Mouse (Mus musculus): Measurements from ENCODE around the gene B630019K06Rik.
A peak's percentile ranks its signal among the peaks of the same experiment; 100 is the strongest.
"Not testable (repeated sequence)": the region's sequence is repeated elsewhere in the genome, so short reads cannot be mapped to it uniquely, and the experiment has no call there.

Gene B630019K06Rik

DNA sequence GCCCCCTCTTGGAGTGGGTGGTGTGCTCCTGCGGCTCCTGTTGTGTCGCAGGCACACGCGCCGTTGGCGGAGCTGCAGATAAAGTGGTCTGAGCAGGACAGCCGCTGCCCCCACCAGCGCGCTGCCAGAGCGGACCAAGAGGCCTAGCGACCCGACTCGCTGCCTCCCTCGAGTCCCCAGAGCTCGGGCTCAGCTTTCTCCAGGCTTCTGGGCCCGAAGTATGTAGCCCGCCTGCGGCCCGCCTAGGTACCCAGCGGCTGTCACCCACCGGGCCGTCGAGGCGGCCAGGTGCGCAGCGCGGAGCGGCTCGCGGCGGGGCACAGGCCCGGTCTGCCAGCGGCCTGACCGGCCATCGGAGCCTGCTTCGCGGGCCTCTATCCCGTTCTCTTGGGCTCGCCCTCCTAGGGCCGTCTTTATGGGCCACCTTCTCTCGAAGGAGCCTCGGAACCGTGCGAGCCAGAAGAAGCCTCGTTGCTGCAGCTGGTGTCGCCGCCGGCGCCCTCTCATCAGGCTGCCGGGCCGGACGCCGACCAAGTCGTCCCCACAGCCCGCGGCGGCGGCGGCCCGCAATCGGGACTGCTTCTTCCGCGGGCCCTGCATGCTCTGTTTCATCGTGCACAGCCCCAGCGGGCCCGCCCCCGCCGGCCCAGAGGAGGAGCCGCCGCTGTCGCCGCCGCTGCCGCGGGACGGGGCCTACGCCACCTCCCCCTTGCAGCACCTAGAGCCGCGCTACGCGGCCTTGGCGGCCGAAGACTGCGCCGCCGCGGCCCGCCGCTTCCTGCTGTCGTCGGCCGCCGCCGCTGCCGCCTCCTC is at the start of gene B630019K06Rik:
B630019K06Rik (plus strand) TSS at position 40 of the 813 bp plus-strand sequence.
- peak; percentile 59 to 62 for DNase-seq

GRCm38 (mm10) chrX:8843694-8844093 is 48.5 kb upstream of the B630019K06Rik start, which contains the start of gene Gm6592:
Gm6592 (plus strand) TSS chrX:8843994.
- no peak for DNase-seq

DNA sequence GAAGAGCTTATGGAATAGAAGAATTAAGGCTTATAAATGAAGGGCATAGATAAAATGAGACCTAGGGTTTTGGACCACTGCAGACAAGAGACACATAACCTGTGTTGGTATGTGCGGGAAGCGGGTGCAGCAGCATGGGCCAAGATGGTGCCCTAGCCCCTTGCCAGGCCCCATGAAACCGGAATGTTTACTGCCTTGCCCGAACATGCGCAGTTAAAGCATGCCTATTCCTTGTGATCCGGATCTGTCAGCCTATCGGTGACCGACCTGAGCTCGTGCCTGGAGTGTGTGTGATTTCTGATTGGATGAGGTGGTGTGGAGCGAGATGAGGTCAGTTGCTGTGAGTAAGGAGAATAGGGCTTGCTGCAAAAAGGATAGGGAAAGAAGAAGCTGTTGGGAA is 39.7 kb upstream of the B630019K06Rik start:
- no peak for DNase-seq

GRCm38 (mm10) chrX:8864331-8864730 is 27.9 kb upstream of the B630019K06Rik start:
- DNase-seq, result peak; percentile 46 to 83

DNA sequence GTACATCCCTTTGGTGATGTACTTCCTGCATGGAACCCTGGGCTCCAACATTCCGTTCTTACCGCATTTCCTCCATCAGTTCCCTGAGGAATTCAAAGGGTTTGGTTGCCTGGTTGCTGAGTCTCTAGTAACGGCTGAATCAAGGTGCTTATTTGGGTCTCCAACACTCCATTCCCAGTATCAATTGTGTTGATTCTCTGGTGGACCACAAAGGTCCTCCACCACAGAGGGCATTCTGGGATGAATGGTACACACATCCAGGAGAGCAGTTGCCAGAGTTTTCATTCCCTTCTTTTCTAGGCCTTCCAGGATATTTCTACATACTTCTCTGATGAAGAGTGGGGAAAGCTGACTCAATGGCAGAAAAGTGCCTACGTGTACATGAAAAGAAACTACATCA is 18.2 kb upstream of the B630019K06Rik start, which contains the start of gene Gm5751:
Gm5751 (plus strand) TSS at position 301 of the 400 bp plus-strand sequence.
- DNase-seq, result not testable (repeated sequence)

DNA sequence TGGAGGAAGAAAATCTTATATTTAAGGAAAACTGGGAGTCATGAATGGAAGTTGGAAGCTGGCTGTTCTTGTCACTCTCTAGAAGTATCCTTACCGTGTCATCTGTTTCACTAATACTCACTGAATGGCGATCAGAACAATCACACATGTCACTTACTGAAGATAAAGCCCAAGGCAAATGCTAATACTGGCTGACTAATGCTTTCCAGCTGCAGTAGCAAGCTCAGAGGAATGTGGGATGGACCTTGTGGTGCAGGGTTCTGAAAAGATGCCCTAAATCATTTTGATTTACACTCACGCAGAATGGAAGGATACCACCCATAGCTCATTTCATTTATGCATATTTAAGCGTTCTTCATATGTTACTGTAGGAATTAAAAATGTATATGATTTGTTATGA is 7.8 kb upstream of the B630019K06Rik start:
- no peak for DNase-seq

GRCm38 (mm10) chrX:8891975-8892342 is 223 bp upstream of the B630019K06Rik start:
- DNase-seq, result no peak

- DNase-seq, result no peak
Measured at GRCm38 (mm10) chrX:8893182-8893651, 1.0 kb downstream of the B630019K06Rik start.

DNA sequence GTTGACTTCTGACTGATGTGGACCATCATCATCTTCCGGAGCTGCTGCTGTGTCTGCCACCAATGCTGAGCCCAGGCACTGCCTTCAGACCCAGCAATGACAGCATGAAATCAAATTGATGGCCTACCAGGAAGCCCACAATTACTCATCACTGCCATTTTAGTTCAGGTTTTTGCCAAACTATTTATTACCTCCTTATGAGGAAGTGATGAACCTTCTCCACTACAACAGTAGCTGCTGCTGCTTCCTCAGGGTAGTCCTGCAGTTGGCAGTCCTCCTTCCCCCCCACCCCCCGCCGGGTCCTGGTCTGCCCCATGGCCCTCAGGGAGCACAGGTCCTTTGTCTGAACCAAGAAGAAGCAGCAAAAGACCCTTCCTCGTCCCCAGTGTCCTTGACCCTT is 8.6 kb downstream of the B630019K06Rik start:
- no peak for DNase-seq

DNA sequence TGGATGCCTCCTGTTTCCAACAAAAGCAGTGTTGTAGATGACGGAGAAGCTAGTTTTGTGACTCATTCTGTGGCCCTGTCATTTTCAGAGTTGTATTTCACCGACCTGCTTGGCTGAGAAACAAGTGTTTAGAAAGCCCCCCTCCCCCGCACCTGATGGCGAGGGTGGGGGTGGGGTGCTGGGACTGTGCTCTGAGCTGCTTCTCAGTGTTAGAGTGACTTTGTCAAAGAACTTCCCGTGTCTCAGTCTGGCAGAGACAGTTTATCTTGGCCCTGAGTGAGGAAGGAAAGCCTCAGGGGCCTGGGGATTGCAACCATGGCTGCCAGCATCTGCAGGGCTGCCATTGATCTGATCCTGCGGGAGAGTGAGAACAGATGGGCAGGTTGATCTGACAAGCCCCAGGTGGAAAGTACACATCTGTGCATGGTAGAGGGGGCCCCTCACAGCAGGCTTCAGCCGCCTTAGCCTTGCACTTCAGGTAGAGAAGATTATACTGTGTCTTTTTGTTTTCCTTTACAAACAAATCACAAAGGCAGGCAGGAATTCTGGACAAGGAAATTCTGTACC is 9.8 kb downstream of the B630019K06Rik start:
- DNase-seq, result no peak

- DNase-seq, result no peak
Measured at GRCm38 (mm10) chrX:8921080-8921479, 28.9 kb downstream of the B630019K06Rik start.

DNA sequence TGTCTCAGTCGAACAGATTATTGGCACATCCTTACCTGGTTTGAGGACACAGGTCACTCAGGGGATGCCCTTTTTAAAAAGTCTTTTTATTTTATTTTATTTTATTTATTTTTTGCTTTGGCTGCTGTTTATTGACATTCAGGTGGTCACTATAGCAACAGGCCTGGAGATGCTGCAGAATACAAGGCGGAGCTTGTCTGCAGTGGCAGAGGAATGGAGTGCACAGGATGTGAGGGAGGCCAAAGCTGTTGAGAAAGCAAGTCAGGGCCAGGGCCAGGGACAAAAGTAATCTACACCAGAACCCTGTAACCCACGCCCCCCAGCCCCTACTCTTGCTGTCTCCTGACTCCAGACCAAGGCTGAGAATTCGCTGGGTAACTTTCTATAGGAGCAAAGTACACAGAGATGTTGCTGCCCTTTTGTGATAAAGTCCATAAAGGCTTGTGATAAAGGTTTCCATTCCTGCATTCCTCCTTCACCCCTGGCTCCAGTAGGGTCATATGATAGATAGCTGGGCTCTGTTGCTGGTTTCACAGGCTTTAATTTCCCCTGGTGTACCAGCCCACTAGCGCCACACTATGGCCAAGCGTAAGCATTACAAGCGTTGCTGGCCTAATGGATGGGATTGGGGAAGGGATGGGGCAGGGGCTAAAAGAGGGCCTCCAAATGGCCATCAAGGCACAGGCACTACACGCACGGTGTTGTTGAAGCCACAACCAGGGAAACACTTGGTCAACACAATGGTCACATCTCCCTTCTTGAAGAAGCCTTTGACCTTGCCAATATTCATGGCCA is 29.8 kb downstream of the B630019K06Rik start:
- DNase-seq, result no peak

- no peak for DNase-seq
Measured at GRCm38 (mm10) chrX:8927308-8927707, 35.1 kb downstream of the B630019K06Rik start.

DNA sequence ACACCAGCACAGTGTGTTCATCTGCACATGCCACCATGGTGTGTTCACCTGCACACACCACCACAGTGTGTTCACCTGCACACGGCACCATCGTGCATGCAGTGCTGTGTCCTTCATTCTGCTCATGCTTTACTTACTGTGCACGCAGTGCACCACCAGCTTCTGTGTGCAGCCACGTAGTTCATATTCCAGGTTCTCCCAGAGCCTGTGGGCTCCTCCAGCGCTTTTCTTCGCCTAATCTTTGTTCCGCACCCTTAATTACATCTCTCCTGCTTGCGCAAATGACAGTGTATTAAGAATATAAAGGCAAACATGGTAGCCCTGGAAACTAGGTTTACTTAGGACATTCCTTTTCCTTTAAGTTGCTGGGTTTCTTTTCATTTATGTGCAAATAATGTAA is 51.9 kb downstream of the B630019K06Rik start:
- DNase-seq, result no peak
